Mouse (Mus musculus) thymus, postnatal 0 days (tissue): ENCODE data around the gene Pofut2. TPM values are rescaled to one million over a fixed set of nuclear protein-coding genes. Genes with fewer than 3 reads are reported as not detected.
"Not testable (repeated sequence)": the region's sequence is repeated elsewhere in the genome, so short reads cannot be mapped to it uniquely, and the experiment has no call there.

Experiments used
- DNase-seq: peaks from one replicate; pipeline ENCODE4 v3.0.0-alpha.2; 2015; ENCODE audit warnings: low spot score
- polyA plus RNA-seq: library from polyadenylated mRNA; unstranded; fragments of >200 nt; fragmentation: Nextera tagmentation; extraction: Ambion mirVana; gene quantifications from 2 replicates; pipeline ENCODE4 v1.2.1, GENCODE M21; 2015

Pofut2 gene
- polyA plus RNA-seq, 1 experiment from 2014 or later: 34.0 TPM

GRCm38 (mm10) chr10:77260166-77260875 lies 1.3 kb downstream of the Pofut2 start:
- no peak for DNase-seq

- DNase-seq: no peak
Observed at GRCm38 (mm10) chr10:77266281-77266680, 7.3 kb downstream of the Pofut2 start.

- DNase-seq: no peak
Observed at GRCm38 (mm10) chr10:77267027-77267426, 8.0 kb downstream of the Pofut2 start.

- DNase-seq: no peak
Observed at GRCm38 (mm10) chr10:77269129-77269528, 10.1 kb downstream of the Pofut2 start.

GRCm38 (mm10) chr10:77272980-77273730 lies 14.1 kb downstream of the Pofut2 start:
- DNase-seq: peak; percentile 7

- DNase-seq: no peak
Observed at GRCm38 (mm10) chr10:77273798-77274197, 14.8 kb downstream of the Pofut2 start.

- DNase-seq: not testable (repeated sequence)
Observed at GRCm38 (mm10) chr10:77282085-77282484, 23.1 kb downstream of the Pofut2 start.

- DNase-seq: peak; percentile 71
Observed at GRCm38 (mm10) chr10:77282822-77283221, 23.8 kb downstream of the Pofut2 start.

GRCm38 (mm10) chr10:77284832-77285231 lies 25.8 kb downstream of the Pofut2 start:
- DNase-seq: no peak

GRCm38 (mm10) chr10:77287626-77288025 lies 28.6 kb downstream of the Pofut2 start:
- no peak for DNase-seq

GRCm38 (mm10) chr10:77288639-77289195 lies 29.7 kb downstream of the Pofut2 start:
- DNase-seq: no peak

GRCm38 (mm10) chr10:77289559-77289958 lies 30.5 kb downstream of the Pofut2 start:
- DNase-seq: no peak

- DNase-seq: no peak
Observed at GRCm38 (mm10) chr10:77290624-77291366, 31.8 kb downstream of the Pofut2 start.

GRCm38 (mm10) chr10:77294691-77295090 lies 35.7 kb downstream of the Pofut2 start:
- no peak for DNase-seq

GRCm38 (mm10) chr10:77298621-77299020 lies 39.6 kb downstream of the Pofut2 start:
- no peak for DNase-seq

GRCm38 (mm10) chr10:77299194-77299593 lies 40.2 kb downstream of the Pofut2 start:
- no peak for DNase-seq

- DNase-seq: no peak
Observed at GRCm38 (mm10) chr10:77300237-77300933, 41.4 kb downstream of the Pofut2 start.

GRCm38 (mm10) chr10:77300934-77301297 lies 41.9 kb downstream of the Pofut2 start:
- DNase-seq: no peak

GRCm38 (mm10) chr10:77304362-77304761 lies 45.3 kb downstream of the Pofut2 start:
- no peak for DNase-seq

- DNase-seq: no peak
Observed at GRCm38 (mm10) chr10:77304840-77305533, 46.0 kb downstream of the Pofut2 start.
